Mouse (Mus musculus): ENCODE results near the gene Marveld2.

Marveld2 gene

DNA sequence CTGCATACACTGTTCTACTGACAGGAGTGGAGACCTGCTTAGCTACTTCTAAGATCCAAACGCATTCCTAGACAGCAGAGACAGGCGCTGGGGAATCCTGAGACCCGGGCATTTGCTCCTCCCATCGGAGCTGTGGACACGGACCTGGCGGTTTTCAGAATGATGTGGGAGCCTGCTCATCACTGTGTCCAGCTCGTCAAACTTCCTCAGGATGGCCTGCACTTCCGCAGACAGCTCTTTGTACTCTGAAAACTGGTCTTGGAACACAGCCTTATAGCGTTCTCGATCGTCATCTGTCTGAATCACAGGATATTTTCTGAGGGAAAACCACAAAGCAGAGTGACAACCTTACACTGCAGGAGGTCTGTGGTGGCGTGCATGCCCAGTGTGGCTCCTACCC lies 16.5 kb downstream of the Marveld2 start:
- no peak for DNase-seq (ENCODE audit: low spot score)

GRCm38 (mm10) chr13:100597284-100597683 lies 19.5 kb downstream of the Marveld2 start:
- DNase-seq (ENCODE audit: low spot score): no peak

- DNase-seq (ENCODE audit: low spot score): no peak
Measured at GRCm38 (mm10) chr13:100595552-100595885, 21.3 kb downstream of the Marveld2 start.

DNA sequence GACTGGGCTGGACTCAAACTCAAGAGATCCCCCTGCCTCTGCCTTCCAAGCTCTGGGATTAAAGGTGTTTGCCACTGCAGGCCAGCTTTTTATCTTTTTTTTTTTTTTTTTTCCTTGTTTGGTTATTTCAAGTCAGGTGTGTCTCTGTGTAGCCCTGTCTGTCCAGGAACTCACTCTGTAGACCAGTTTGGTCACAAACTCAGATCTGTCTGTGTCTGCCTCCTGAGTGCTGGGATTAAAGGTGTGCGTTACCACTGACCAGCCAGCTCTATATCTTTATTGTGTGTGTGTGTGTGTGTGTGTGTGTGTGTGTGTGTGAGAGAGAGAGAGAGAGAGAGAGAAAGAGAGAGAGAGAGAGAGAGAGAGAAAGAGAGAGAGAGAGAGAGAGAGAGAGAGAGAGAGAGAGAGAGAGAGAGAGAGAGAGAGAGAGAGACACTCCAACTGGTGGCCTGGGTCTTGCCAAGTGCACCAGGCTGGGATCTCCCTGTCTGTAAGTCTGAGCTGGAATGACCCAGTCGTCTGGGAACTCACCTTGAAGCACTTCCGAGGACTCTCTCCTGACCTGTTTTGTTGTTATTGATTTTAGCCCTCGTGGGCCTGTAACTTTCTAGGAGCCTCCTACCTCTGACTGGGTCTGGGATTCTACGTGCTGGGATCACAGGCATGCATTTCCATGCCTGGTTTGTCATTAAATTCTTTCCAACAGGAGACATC lies 21.8 kb downstream of the Marveld2 start:
- no peak for DNase-seq (ENCODE audit: low spot score)

DNA sequence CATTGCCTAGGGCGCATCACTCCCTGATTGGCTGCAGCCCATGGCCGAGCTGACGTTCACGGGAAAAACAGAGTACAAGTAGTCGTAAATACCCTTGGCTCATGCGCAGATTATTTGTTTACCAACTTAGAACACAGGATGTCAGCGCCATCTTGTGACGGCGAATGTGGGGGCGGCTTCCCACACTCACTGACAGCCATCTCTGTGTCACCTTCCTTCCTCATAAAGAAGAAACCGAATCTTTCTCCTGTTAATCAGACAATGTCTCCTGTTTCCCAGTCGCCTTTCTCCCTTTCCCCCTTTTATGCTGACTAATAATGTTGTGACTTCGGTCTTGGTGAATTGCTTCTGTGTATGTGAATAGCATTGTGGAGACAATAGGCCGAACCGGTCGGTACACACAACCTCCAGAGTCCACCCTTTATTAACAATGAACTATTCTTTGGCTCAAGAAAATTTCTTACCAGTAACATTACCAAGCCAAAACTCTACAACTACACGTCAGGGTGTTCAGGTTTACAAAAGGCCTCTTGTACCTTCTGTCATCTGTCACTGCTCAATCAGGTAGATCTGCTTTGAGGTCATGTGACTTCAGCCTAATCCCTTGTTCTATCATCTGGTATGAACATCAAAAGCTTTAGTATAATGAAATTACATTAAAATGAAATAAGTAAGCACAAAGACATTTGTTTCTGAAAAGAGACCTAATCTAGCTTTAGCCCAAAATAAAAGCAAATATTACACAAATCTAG lies 22.6 kb downstream of the Marveld2 start:
- peak; percentile 44 for DNase-seq (ENCODE audit: low spot score)

GRCm38 (mm10) chr13:100588646-100589045 lies 28.1 kb downstream of the Marveld2 start:
- no peak for DNase-seq (ENCODE audit: low spot score)

DNA sequence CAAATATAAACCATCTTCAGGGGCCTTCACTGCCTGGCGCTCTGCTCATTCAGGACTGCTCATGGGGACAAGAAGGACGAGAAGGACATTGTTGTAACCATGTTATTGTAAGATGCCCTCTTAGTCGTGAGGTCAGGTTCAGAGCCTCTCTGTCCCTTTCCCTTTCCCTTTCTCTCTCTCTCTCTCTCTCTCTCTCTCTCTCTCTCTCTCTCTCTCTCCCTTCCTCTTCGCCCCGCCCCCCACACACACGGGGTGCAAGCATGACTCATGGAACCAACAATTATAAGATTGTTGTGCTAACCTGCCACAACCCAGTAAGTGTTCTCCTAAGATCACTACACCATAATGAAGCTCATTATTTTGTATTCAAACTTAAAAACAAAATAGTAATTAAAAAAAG lies 34.6 kb downstream of the Marveld2 start:
- no peak for DNase-seq (ENCODE audit: low spot score)

DNA sequence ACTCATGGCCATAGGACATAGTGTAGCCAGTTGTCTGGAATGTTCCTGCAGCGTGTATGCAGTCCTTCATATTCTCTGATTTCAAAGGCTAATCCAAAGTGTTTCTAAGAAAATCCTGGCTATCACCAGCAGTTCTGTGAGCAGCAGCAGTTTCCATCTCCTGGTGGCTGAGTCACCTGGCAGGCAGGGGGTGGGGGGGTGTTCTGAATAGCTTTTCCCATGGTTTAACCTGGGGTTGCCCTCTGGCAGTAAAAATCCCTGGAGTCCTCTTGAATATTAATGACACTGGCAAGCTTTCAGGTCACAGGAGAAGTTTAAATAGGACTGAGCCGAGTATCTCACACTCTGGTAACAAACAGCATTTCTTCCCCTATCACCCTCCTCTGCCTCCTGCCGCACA lies 35.1 kb downstream of the Marveld2 start:
- no peak for DNase-seq (ENCODE audit: low spot score)

DNA sequence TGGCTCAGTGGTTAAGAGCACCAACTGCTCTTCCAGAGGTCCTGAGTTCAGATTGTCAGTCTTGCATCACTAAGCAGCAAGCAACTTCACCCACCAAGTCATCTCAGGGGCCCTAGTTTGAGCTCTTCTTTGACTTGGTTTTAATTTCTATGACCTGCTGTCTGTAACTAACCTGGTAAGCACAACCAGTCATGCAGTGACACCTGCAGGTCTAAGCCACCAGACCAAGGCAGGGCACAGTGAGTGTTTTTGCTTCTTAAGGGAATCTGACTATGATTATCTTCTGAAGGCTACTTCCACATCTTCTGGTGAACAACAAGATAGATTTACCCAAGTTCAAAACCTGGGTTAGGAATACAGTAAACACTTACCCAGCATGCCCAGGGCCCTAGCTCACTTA lies 36.8 kb downstream of the Marveld2 start:
- DNase-seq (ENCODE audit: low spot score): no peak

GRCm38 (mm10) chr13:100579220-100579619 lies 37.6 kb downstream of the Marveld2 start:
- DNase-seq (ENCODE audit: low spot score): no peak

DNA sequence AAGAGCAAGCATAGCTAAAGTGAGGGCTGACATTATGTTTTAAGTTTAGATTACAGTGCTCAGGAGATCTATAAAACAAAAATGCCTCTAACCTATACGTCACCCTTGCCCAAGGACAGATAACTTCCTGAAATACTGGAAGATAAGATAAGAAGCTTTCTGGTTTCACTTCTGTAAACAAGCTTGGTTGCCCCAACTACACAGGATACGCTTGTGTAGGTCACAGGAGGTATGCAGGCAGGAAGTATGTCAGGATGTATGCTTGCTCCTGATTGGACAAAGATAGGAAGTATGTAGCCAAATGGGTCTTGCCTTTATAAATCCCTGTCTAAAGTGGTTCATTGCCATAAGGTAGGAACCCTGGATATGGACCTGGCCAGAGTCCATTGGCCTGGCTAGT lies 40.8 kb downstream of the Marveld2 start:
- DNase-seq (ENCODE audit: low spot score): no peak

DNA sequence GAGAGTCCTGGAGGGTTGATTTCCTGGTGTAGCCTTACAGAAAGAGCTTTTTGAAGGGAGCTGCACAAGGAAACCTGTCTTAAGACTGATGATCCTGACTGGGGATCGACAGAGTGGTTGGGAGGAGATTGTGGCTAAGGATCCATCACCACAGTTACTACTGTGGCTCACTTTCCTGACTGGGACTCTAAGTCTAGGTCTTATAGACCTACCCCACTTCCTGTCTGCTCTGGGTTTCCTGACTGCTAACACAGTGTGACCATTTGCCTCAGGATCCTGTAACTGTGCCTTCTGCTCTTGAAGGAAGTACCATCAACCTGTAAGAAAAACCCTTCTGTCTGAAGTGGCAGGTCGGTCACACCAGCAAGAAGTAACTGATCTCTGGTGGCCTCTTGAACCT lies 46.1 kb downstream of the Marveld2 start:
- DNase-seq (ENCODE audit: low spot score): no peak

GRCm38 (mm10) chr13:100568359-100568758 lies 48.4 kb downstream of the Marveld2 start:
- no peak for DNase-seq (ENCODE audit: low spot score)

DNA sequence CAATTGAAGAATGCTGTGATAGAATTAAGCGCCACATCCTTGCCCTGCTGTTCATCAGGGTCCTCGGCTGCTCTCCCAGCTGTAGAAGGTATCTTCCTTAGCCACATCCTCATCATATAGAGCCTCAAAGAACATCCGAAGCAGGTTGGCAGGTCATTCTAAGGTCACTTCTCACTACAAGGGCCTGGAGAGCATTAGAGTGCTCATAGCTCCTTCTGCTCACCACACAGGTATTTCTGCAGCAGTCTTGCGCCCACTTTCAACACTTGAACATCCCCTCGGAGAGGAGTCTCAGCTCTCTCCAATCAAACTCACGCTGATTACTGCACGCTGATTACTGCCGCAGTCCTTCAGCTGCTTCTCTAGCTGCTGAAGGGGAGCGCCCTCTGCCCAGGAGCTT lies 57.3 kb downstream of the Marveld2 start:
- DNase-seq (ENCODE audit: low spot score): no peak

DNA sequence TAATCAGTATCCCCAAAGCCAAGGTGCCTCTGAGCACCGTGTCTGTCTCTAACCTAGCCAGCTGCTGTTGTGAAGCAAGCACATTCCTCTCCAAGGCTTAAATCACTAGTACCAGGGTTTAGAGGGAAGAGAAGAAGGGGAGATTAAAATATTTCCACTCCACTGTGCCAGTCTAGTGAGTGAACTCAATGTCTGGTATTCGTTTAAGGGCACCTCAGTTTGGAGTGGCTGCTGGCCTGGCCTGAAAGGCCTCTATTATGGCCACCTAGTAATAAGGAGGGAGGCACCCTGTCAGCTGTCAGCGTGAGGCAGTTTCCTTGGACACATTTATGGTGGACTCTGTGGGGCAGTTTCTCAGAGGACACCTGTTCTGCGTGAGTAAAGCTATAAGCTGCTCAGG lies 59.8 kb downstream of the Marveld2 start:
- no peak for DNase-seq (ENCODE audit: low spot score)

- DNase-seq (ENCODE audit: low spot score): peak; percentile 35
Measured at GRCm38 (mm10) chr13:100553042-100553437, 63.7 kb downstream of the Marveld2 start.

DNA sequence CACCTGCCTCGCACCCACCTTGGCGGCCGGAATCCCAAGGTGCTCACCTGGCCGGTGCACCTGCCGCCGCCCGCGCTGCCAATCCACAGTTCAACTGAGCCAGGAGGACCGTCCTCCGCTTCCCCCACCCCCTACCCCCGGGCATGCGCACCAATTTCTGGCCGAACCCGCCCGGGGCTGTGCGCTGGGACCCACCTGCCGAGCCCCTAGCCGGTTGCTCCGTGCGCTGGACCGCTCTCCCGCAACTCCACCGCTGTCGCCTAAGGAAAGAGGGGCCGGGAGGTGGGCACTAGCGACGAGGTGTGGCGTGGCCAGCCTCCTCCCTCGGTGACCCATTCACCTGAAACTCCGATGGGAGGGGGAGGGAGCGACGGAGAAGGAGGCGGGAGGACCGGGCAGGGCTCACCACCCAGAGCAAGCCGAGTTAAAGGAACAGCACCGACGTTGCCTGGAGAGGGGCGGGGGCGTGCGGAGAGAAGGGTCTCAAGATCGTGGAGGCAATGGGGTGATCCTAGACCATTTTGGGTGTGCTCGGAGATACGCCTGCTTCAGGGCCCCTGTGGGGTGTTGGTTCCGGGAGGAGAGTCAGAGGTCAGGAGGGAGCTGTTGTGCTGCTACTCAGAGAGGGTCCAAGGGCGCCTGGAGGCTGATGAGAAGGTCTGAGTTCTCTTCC lies 64.3 kb downstream of the Marveld2 start, which contains the start of gene Ocln:
Ocln (minus strand) TSS at position 350 of the 673 bp plus-strand sequence.
- peak; percentile 62 for DNase-seq (ENCODE audit: low spot score)

DNA sequence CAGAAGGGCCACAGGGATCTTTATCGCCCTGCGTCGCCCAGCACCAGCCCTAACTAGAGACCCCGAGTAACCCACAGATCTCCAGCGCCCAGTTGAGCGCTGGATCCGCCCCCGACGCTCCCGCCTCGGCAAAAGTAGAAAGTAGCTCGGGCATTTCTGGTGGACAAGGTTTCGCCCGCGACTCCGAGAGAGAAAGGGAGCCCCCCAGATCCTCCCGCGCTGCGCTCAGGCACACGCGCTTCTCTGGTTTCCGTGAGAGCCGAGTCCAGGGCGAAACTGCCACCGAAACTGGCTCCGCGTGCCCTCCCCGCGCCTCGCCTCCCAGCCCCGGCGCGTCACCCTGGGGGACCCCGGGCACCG lies 64.8 kb downstream of the Marveld2 start:
- DNase-seq (ENCODE audit: low spot score): no peak

DNA sequence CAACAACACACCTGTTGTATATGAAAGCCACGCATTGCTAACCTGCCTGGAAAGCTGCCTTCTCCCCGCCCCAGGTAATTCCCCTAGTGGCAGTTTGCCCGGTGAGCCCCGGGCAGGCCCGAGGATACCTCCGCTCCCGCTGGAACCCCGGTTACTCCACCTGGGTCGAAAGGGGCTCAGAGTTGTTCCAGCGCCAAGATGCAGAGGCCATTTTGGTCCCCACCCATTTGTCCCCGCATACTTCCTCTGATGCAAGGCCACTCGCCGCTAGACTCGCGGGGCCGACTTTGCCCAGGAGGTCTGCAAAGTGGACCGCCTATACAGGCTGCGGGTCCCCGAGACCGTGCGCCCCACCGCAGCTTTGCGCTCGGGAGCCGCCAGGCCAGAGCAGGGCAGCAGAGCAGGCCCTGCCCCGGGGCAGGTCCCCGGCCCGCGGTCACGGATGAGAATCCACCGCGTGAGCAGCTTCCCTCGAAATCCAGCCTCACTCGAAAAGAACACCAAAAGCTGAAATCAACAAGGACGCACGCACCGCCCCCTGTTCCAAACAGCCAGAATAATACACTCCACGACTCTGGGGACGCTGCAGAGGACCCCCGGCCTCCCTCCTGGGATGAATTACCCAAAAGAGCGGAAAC lies 65.3 kb downstream of the Marveld2 start:
- peak; percentile 41 for DNase-seq (ENCODE audit: low spot score)

- DNase-seq (ENCODE audit: low spot score): no peak
Measured at GRCm38 (mm10) chr13:100547269-100547668, 69.5 kb downstream of the Marveld2 start.
